8 mouse cellular contexts compared by ENCODE assay signal in genomic region chr3:88177562-88178345, GRCm38 (mm10). TPM values are rescaled to one million over a fixed set of nuclear protein-coding genes. Genes with fewer than 3 reads are reported as not detected.
DNase-seq lines count a peak whose midpoint lies in the region; ATAC-seq lines count a peak whose summit lies in the region.

No protein-coding gene starts in this region.

- H3K36me3 ChIP-seq in hindbrain, embryonic 14.5 days (replicated peaks; ENCODE audit: control insufficient read depth, insufficient read depth) = peaks cover 25% of the 10 kb centered on the region

- H3K4me2 ChIP-seq in hindbrain, embryonic 14.5 days (replicated peaks) = peak overlapping the region; percentile 74

- H3K27ac ChIP-seq in hindbrain, embryonic 14.5 days = peak overlapping the region; percentile 100

- ATAC-seq in hindbrain, embryonic 14.5 days (ENCODE audit: low FRiP score) = peak; percentile 99

- under 1% methylated on average over 49 of the region's 49 CpGs for WGBS in hindbrain, embryonic 14.5 days

- peak overlapping the region; percentile 61 for H3K4me3 ChIP-seq in hindbrain, embryonic 14.5 days (replicated peaks; ENCODE audit: low read length)

- no peaks in the 10 kb centered on the region for H3K9me3 ChIP-seq in hindbrain, embryonic 14.5 days (ENCODE audit: control insufficient read depth, low read length)

- no peaks in the 10 kb centered on the region for H3K27me3 ChIP-seq in hindbrain, embryonic 14.5 days (ENCODE audit: control insufficient read depth, insufficient read depth, low read length)

- peaks cover 6% of the 10 kb centered on the region; the same call in 1 of the 2 replicates for H3K4me1 ChIP-seq in hindbrain, embryonic 14.5 days (replicated peaks; ENCODE audit: control insufficient read depth, insufficient read depth, low read length)

- peak; percentile 100 for DNase-seq in R1 (ENCODE audit: low read depth, low spot score)
- peak; percentile 99 for DNase-seq in cerebellum, postnatal 25 days
- DNase-seq in frontal cortex, postnatal 25 days (ENCODE audit: low spot score in 2 of 2) = peak; percentile 99 to 100
- peak; percentile 95 for DNase-seq in hindbrain, embryonic 14.5 days (ENCODE audit: low spot score)
- DNase-seq in layer of hippocampus, postnatal 36 days = peak; percentile 99
- DNase-seq in lung, postnatal 36 days = peak; percentile 100
- DNase-seq in retina, postnatal 1 day = peak; percentile 100
- DNase-seq in urinary bladder, adult 18-20 months (ENCODE audit: low spot score in 2 of 2) = peak; percentile 99

- peak overlapping the region; percentile 81 for H3K9ac ChIP-seq in hindbrain, embryonic 14.5 days

RNA-seq across cellular contexts. Expression of gene Mef2d, which starts 35.6 kb away (rescaled TPM):
- 20.4 and 22.4 TPM in 2 replicates for polyA plus RNA-seq in hindbrain, embryonic 14.5 days (2014; fragmentation: Nextera tagmentation; extraction: Ambion mirVana)
- 100 to 1,000 TPM; 191 to 207 TPM for total RNA-seq in layer of hippocampus, postnatal 36 days (2021)

Comparison
In these comparisons a context has a peak if more than half of its experiments do, and no peak if none do; other contexts are left out.
1. Peak in every context shown above with its lines: DNase-seq, ATAC-seq, H3K4me3 ChIP-seq and H3K27ac ChIP-seq.